Mouse (Mus musculus): ENCODE measurements around the gene Nr1h2. TPM values are rescaled to one million over a fixed set of nuclear protein-coding genes. Genes with fewer than 3 reads are reported as not detected.

Gene Nr1h2
- total and polyA plus RNA-seq, 3 experiments, result 49.7 to 82.3 TPM; not detected in 1

- Histone ChIP-seq H3K9me3 (replicated peaks; ENCODE audit: insufficient read depth, low read length) (no peaks in the 10 kb centered on the region), H3K79me2 (ENCODE audit: control insufficient read depth, insufficient read depth, low read length, poor library complexity) (no peaks in the 10 kb centered on the region; the same call in 1 of the 2 replicates), H3K27ac (ENCODE audit: control insufficient read depth, low read depth, low read length) (no peak within 1 kb of the TSS), H3K27me3 (ENCODE audit: control insufficient read depth in 1 of 2, insufficient read depth in 2 of 2, low read length in 2 of 2) (peaks cover 0 to 1% of the 10 kb centered on the region in 2 experiments; a peak in 2 of 4 replicates), H3K4me1 (ENCODE audit: control insufficient read depth in 1 of 2, insufficient read depth in 2 of 2, low read length in 2 of 2) (peaks cover 0 to 6% of the 10 kb centered on the region in 2 experiments; a peak in 2 of 4 replicates), H3K4me3 (ENCODE audit: control insufficient read depth in 1 of 2, insufficient read depth in 1 of 2, low read depth in 2 of 2, low read length in 2 of 2) (no peak within 1 kb of the TSS), H3K9ac (ENCODE audit: control insufficient read depth, low read depth, low read length, poor library complexity, severe bottlenecking) (no peak within 1 kb of the TSS), H3K36me3 (ENCODE audit: control insufficient read depth in 1 of 2, insufficient read depth in 2 of 2, low read length in 2 of 2) (0 out of 4 replicates have a peak, but pooled peaks cover 0 to 2% of the 10 kb centered on the region in 2 experiments)
- TF ChIP-seq KAT2A (conservative IDR thresholded peaks at IDR 0.05; ENCODE audit: low read depth, low read length), result no peak
- TF ChIP-seq MYB (IDR thresholded peaks at IDR 0.05; ENCODE audit: low read depth, low read length), result no peak
- no peak for TF ChIP-seq POLR2AphosphoS5 (IDR thresholded peaks at IDR 0.05; ENCODE audit: borderline replicate concordance, low read depth, low read length)
- no peak for DNase-seq (ENCODE audit: low read depth, low spot score)
Measured at GRCm38 (mm10) chr7:44524502-44524901, 29.2 kb downstream of the Nr1h2 start, which contains the start of gene Mybpc2. Gene Mybpc2, minus strand, starts transcription at chr7:44524656.

GRCm38 (mm10) chr7:44523056-44523455, 30.7 kb downstream of the Nr1h2 start:
- Histone ChIP-seq H3K36me3 (ENCODE audit: control insufficient read depth in 1 of 2, insufficient read depth in 2 of 2, low read length in 2 of 2) (no peaks in the 10 kb centered on the region), H3K9ac (ENCODE audit: control insufficient read depth, low read depth, low read length, poor library complexity, severe bottlenecking) (no peak overlapping the region), H3K27me3 (ENCODE audit: control insufficient read depth in 1 of 2, insufficient read depth in 2 of 2, low read length in 2 of 2) (peaks cover 0 to 1% of the 10 kb centered on the region in 2 experiments; a peak in 2 of 4 replicates), H3K4me3 (ENCODE audit: control insufficient read depth in 1 of 2, insufficient read depth in 1 of 2, low read depth in 2 of 2, low read length in 2 of 2) (no peak overlapping the region), H3K27ac (ENCODE audit: control insufficient read depth, low read depth, low read length) (no peak overlapping the region), H3K79me2 (ENCODE audit: control insufficient read depth, insufficient read depth, low read length, poor library complexity) (no peaks in the 10 kb centered on the region; the same call in 1 of the 2 replicates), H3K4me1 (ENCODE audit: control insufficient read depth in 1 of 2, insufficient read depth in 2 of 2, low read length in 2 of 2) (no peaks in the 10 kb centered on the region), H3K9me3 (replicated peaks; ENCODE audit: insufficient read depth, low read length) (no peaks in the 10 kb centered on the region)
- no peak for DNase-seq (ENCODE audit: low read depth, low spot score)
- TF ChIP-seq MAZ (IDR thresholded peaks at IDR 0.05; ENCODE audit: low read depth, low read length) (no peak), TBP (IDR thresholded peaks at IDR 0.05; ENCODE audit: low read depth, low read length) (no peak), NELFE (IDR thresholded peaks at IDR 0.05; ENCODE audit: low read depth, low read length) (no peak), GATA1 (IDR thresholded peaks at IDR 0.05; ENCODE audit: low read depth, low read length) (no peak), RCOR1 (IDR thresholded peaks at IDR 0.05; ENCODE audit: low read depth, low read length) (no peak), UBTF (IDR thresholded peaks at IDR 0.05; ENCODE audit: borderline replicate concordance, insufficient read depth, low read depth, low read length) (no peak), MYB (IDR thresholded peaks at IDR 0.05; ENCODE audit: low read depth, low read length) (no peak), ZC3H11A (IDR thresholded peaks at IDR 0.05; ENCODE audit: low read depth, low read length) (no peak), TAL1 (IDR thresholded peaks at IDR 0.05; ENCODE audit: low read length) (no peak), ETS1 (IDR thresholded peaks at IDR 0.05; ENCODE audit: low read depth, low read length) (no peak), MEF2A (IDR thresholded peaks at IDR 0.05; ENCODE audit: extremely low read depth, insufficient replicate concordance, low read depth, low read length, poor library complexity, severe bottlenecking) (no peak), USF2 (IDR thresholded peaks at IDR 0.05; ENCODE audit: borderline replicate concordance in 1 of 2, insufficient read depth in 1 of 2, low read depth in 1 of 2, low read length in 2 of 2) (no peak), NRF1 (IDR thresholded peaks at IDR 0.05; ENCODE audit: insufficient read depth, low read depth, low read length, poor library complexity, severe bottlenecking) (no peak), JUND (IDR thresholded peaks at IDR 0.05; ENCODE audit: low read depth, low read length) (no peak), ZKSCAN1 (IDR thresholded peaks at IDR 0.05; ENCODE audit: low read depth, low read length) (no peak), POLR2AphosphoS2 (IDR thresholded peaks at IDR 0.05; ENCODE audit: low read length) (no peak), POLR2A (IDR thresholded peaks at IDR 0.05; ENCODE audit: control insufficient read depth in 1 of 2, insufficient read depth in 1 of 2, low read depth in 1 of 2, low read length in 2 of 2, poor library complexity in 1 of 2) (no peak)

All from MEL (cell line).